Mouse (Mus musculus): ENCODE measurements at regions not wholly inside any gene's neighbourhood (a gene's known extent, or its start where the extent isn't known, plus 50 kb on each side); places are given as distances from the start of the nearest gene placed in this dataset.

- no peaks in the 10 kb centered on the region for H3K36me3 ChIP-seq (ENCODE audit: control insufficient read depth, insufficient read depth)
- H3ac ChIP-seq (ENCODE audit: control insufficient read depth, insufficient read length, low read depth): no peak overlapping the region
- H3K4me3 ChIP-seq (ENCODE audit: insufficient read depth, poor library complexity, severe bottlenecking): no peak overlapping the region
- no peaks in the 10 kb centered on the region for H3K79me2 ChIP-seq (ENCODE audit: control insufficient read depth, insufficient read depth)
- no peaks in the 10 kb centered on the region for H3K79me3 ChIP-seq (ENCODE audit: low read depth)
- no peak for TF ChIP-seq CEBPB (IDR thresholded peaks at IDR 0.05; ENCODE audit: low read depth)
- TF ChIP-seq FOSL1 (IDR thresholded peaks at IDR 0.05; ENCODE audit: insufficient read depth, low read length, poor library complexity, severe bottlenecking): no peak
- H3K27me3 ChIP-seq (ENCODE audit: control insufficient read depth, insufficient read depth, insufficient read length): no peaks in the 10 kb centered on the region
Measured at GRCm38 (mm10) chr3:9110741-9111140, 499.1 kb downstream of the Zfp704 start.

- TF ChIP-seq MYOD1 (IDR thresholded peaks at IDR 0.05; ENCODE audit: control insufficient read depth, insufficient read length, low read depth) (no peak), FOSL1 (IDR thresholded peaks at IDR 0.05; ENCODE audit: insufficient read depth, low read length, poor library complexity, severe bottlenecking) (no peak), MAX (IDR thresholded peaks at IDR 0.05) (no peak), USF1 (IDR thresholded peaks at IDR 0.05; ENCODE audit: low read depth) (no peak), CEBPB (IDR thresholded peaks at IDR 0.05; ENCODE audit: low read depth) (no peak)
- Histone ChIP-seq H3K4me3 (ENCODE audit: insufficient read depth, poor library complexity, severe bottlenecking) (no peak overlapping the region), H3K27me3 (ENCODE audit: control insufficient read depth, insufficient read depth, insufficient read length) (no peaks in the 10 kb centered on the region), H3K79me3 (ENCODE audit: low read depth) (no peaks in the 10 kb centered on the region), H3K79me2 (ENCODE audit: control insufficient read depth, insufficient read depth) (no peaks in the 10 kb centered on the region), H3K36me3 (ENCODE audit: control insufficient read depth, insufficient read depth) (no peaks in the 10 kb centered on the region), H3ac (ENCODE audit: control insufficient read depth, insufficient read length, low read depth) (no peak overlapping the region)
Measured at GRCm38 (mm10) chr3:9109991-9110390, 499.9 kb downstream of the Zfp704 start.

- Histone ChIP-seq H3K79me3 (ENCODE audit: low read depth) (no peaks in the 10 kb centered on the region), H3ac (ENCODE audit: control insufficient read depth, insufficient read length, low read depth) (no peak overlapping the region), H3K4me3 (ENCODE audit: insufficient read depth, poor library complexity, severe bottlenecking) (no peak overlapping the region), H3K27me3 (ENCODE audit: control insufficient read depth, insufficient read depth, insufficient read length) (no peaks in the 10 kb centered on the region), H3K79me2 (ENCODE audit: control insufficient read depth, insufficient read depth) (no peaks in the 10 kb centered on the region), H3K36me3 (ENCODE audit: control insufficient read depth, insufficient read depth) (no peaks in the 10 kb centered on the region)
- TF ChIP-seq MYOG (IDR thresholded peaks at IDR 0.05; ENCODE audit: control insufficient read depth, extremely low read depth, insufficient read length): no peak
- TF ChIP-seq USF1 (IDR thresholded peaks at IDR 0.05; ENCODE audit: low read depth): no peak
- TF ChIP-seq MAX (IDR thresholded peaks at IDR 0.05): no peak
- TF ChIP-seq FOSL1 (IDR thresholded peaks at IDR 0.05; ENCODE audit: insufficient read depth, low read length, poor library complexity, severe bottlenecking): no peak
- TF ChIP-seq MYOD1 (IDR thresholded peaks at IDR 0.05; ENCODE audit: control insufficient read depth, insufficient read length, low read depth): no peak
- TF ChIP-seq CTCF (IDR thresholded peaks at IDR 0.05; ENCODE audit: control insufficient read depth, insufficient read depth, insufficient read length): no peak
- TF ChIP-seq CEBPB (IDR thresholded peaks at IDR 0.05; ENCODE audit: low read depth): no peak
Measured at GRCm38 (mm10) chr3:9109485-9109884, 500.4 kb downstream of the Zfp704 start.

GRCm38 (mm10) chr3:9107766-9108410 lies 502.0 kb downstream of the Zfp704 start:
- H3K36me3 ChIP-seq (ENCODE audit: control insufficient read depth, insufficient read depth): no peaks in the 10 kb centered on the region
- H3K4me3 ChIP-seq (ENCODE audit: insufficient read depth, poor library complexity, severe bottlenecking): no peak overlapping the region
- no peak for TF ChIP-seq USF1 (IDR thresholded peaks at IDR 0.05; ENCODE audit: low read depth)
- no peak for TF ChIP-seq MYOG (IDR thresholded peaks at IDR 0.05; ENCODE audit: control insufficient read depth, extremely low read depth, insufficient read length)
- TF ChIP-seq FOSL1 (IDR thresholded peaks at IDR 0.05; ENCODE audit: insufficient read depth, low read length, poor library complexity, severe bottlenecking): no peak
- TF ChIP-seq MYOD1 (IDR thresholded peaks at IDR 0.05; ENCODE audit: control insufficient read depth, insufficient read length, low read depth): no peak
- H3K79me2 ChIP-seq (ENCODE audit: control insufficient read depth, insufficient read depth): no peaks in the 10 kb centered on the region
- H3K79me3 ChIP-seq (ENCODE audit: low read depth): no peaks in the 10 kb centered on the region
- H3K27me3 ChIP-seq (ENCODE audit: control insufficient read depth, insufficient read depth, insufficient read length): no peaks in the 10 kb centered on the region
- no peak overlapping the region for H3ac ChIP-seq (ENCODE audit: control insufficient read depth, insufficient read length, low read depth)

- Histone ChIP-seq H3K79me2 (ENCODE audit: control insufficient read depth, insufficient read depth) (no peaks in the 10 kb centered on the region), H3K36me3 (ENCODE audit: control insufficient read depth, insufficient read depth) (no peaks in the 10 kb centered on the region), H3K4me3 (ENCODE audit: insufficient read depth, poor library complexity, severe bottlenecking) (no peak overlapping the region), H3ac (ENCODE audit: control insufficient read depth, insufficient read length, low read depth) (no peak overlapping the region), H3K79me3 (ENCODE audit: low read depth) (no peaks in the 10 kb centered on the region), H3K27me3 (ENCODE audit: control insufficient read depth, insufficient read depth, insufficient read length) (no peaks in the 10 kb centered on the region)
- TF ChIP-seq CEBPB (IDR thresholded peaks at IDR 0.05; ENCODE audit: low read depth) (no peak), CTCF (IDR thresholded peaks at IDR 0.05; ENCODE audit: control insufficient read depth, insufficient read depth, insufficient read length) (no peak), USF1 (IDR thresholded peaks at IDR 0.05; ENCODE audit: low read depth) (no peak), MYOG (IDR thresholded peaks at IDR 0.05; ENCODE audit: control insufficient read depth, extremely low read depth, insufficient read length) (no peak), MYOD1 (IDR thresholded peaks at IDR 0.05; ENCODE audit: control insufficient read depth, insufficient read length, low read depth) (no peak), FOSL1 (IDR thresholded peaks at IDR 0.05; ENCODE audit: insufficient read depth, low read length, poor library complexity, severe bottlenecking) (no peak), MAX (IDR thresholded peaks at IDR 0.05) (no peak)
Measured at GRCm38 (mm10) chr3:9105191-9105926, 504.5 kb downstream of the Zfp704 start.

GRCm38 (mm10) chr3:9103456-9103855 lies 506.4 kb downstream of the Zfp704 start:
- Histone ChIP-seq H3K79me2 (ENCODE audit: control insufficient read depth, insufficient read depth) (no peaks in the 10 kb centered on the region), H3K27me3 (ENCODE audit: control insufficient read depth, insufficient read depth, insufficient read length) (no peaks in the 10 kb centered on the region), H3ac (ENCODE audit: control insufficient read depth, insufficient read length, low read depth) (no peak overlapping the region), H3K4me3 (ENCODE audit: insufficient read depth, poor library complexity, severe bottlenecking) (no peak overlapping the region), H3K79me3 (ENCODE audit: low read depth) (no peaks in the 10 kb centered on the region), H3K36me3 (ENCODE audit: control insufficient read depth, insufficient read depth) (no peaks in the 10 kb centered on the region)
- TF ChIP-seq CTCF (IDR thresholded peaks at IDR 0.05; ENCODE audit: control insufficient read depth, insufficient read depth, insufficient read length) (no peak), USF1 (IDR thresholded peaks at IDR 0.05; ENCODE audit: low read depth) (no peak), MAX (IDR thresholded peaks at IDR 0.05) (no peak), FOSL1 (IDR thresholded peaks at IDR 0.05; ENCODE audit: insufficient read depth, low read length, poor library complexity, severe bottlenecking) (no peak), MYOG (IDR thresholded peaks at IDR 0.05; ENCODE audit: control insufficient read depth, extremely low read depth, insufficient read length) (no peak), MYOD1 (IDR thresholded peaks at IDR 0.05; ENCODE audit: control insufficient read depth, insufficient read length, low read depth) (no peak), CEBPB (IDR thresholded peaks at IDR 0.05; ENCODE audit: low read depth) (no peak)

Data from C2C12 (cell line).